Mouse (Mus musculus) lung, adult 2 months (tissue): Measurements from ENCODE around the gene Pik3r6. TPM values are rescaled to one million over a fixed set of nuclear protein-coding genes. Genes with fewer than 3 reads are reported as not detected.
A peak's percentile ranks its signal among the peaks of the same experiment; 100 is the strongest.

Source experiments
- DNase-seq: peaks from one replicate; pipeline ENCODE4 v3.0.0; 2022
- H3K4me1 ChIP-seq: fragments of 200-500 bp; 2 replicates; pipeline ENCODE4 v1.6.1; 2011; ENCODE audit warnings: low read length; ENCODE audit not compliant: control insufficient read depth, insufficient read depth
- H3K4me3 ChIP-seq: fragments of 200-500 bp; replicated peaks from 2 replicates; pipeline ENCODE3; 2011; ENCODE audit warnings: low read depth, mild to moderate bottlenecking, control low read depth, low read length; ENCODE audit errors: extremely low read depth
- CTCF ChIP-seq: fragments of 200-500 bp; IDR thresholded peaks from 2 replicates; pipeline ENCODE4 v1.5.1; 2011; ENCODE audit warnings: mild to moderate bottlenecking, low read length, control low read depth; ENCODE audit not compliant: insufficient read depth
- POLR2A ChIP-seq: fragments of 200-500 bp; IDR thresholded peaks from 2 replicates; pipeline ENCODE4 v1.6.1; 2011; ENCODE audit warnings: low read depth, mild to moderate bottlenecking, control low read depth, low read length, borderline replicate concordance; ENCODE audit errors: extremely low read depth
- WGBS: fragments of 180-500 bp; shearing (Covaris S2); methylation state at CpG from one replicate; pipeline ENCODE4 v1.1.7; 2018; 5-methylcytosine and 5-hydroxymethylcytosine counted together
- polyA plus RNA-seq: library from polyadenylated mRNA; depleted of rRNA; stranded (reverse); fragments of >200 nt; gene quantifications from 2 replicates; pipeline ENCODE4 v1.2.3, GENCODE M21; 2012

The Pik3r6 gene
- polyA plus RNA-seq, 1 experiment = 13.3 TPM

- H3K4me1 ChIP-seq = no peaks in the 10 kb centered on the region
- no peak for DNase-seq
- H3K4me3 ChIP-seq = no peak overlapping the region
- TF ChIP-seq CTCF (no peak), POLR2A (no peak)
- 72% methylated on average over 5 of the region's 5 CpGs for WGBS
These were observed 18.5 kb downstream of the Pik3r6 start for GRCm38 (mm10) chr11:68521352-68521751.

GRCm38 (mm10) chr11:68526441-68526840 lies 23.6 kb downstream of the Pik3r6 start:
- 80% methylated on average over 4 of the region's 4 CpGs for WGBS
- DNase-seq = no peak
- no peaks in the 10 kb centered on the region for H3K4me1 ChIP-seq

GRCm38 (mm10) chr11:68531066-68531806 lies 28.4 kb downstream of the Pik3r6 start:
- H3K4me3 ChIP-seq = no peak overlapping the region
- TF ChIP-seq POLR2A (no peak), CTCF (peak; percentile 26; the same call in 1 of the 2 replicates)
- 42% methylated on average over 16 of the region's 16 CpGs for WGBS
- H3K4me1 ChIP-seq = peaks cover 2% of the 10 kb centered on the region; the same call in 1 of the 2 replicates
- no peak for DNase-seq

More at GRCm38 (mm10) chr11:68526441-68526840, 23.6 kb downstream of the Pik3r6 start:
- H3K4me3 ChIP-seq = no peak overlapping the region
- TF ChIP-seq CTCF = no peak
- no peak for TF ChIP-seq POLR2A

- TF ChIP-seq POLR2A (no peak), CTCF (no peak)
- Histone ChIP-seq H3K4me1 (peaks cover 2% of the 10 kb centered on the region; the same call in 1 of the 2 replicates), H3K4me3 (no peak overlapping the region)
- no peak for DNase-seq
- WGBS = 56% methylated on average over 11 of the region's 11 CpGs
These were observed 29.2 kb downstream of the Pik3r6 start for GRCm38 (mm10) chr11:68531941-68532535.

- 49% methylated on average over 5 of the region's 5 CpGs for WGBS
- TF ChIP-seq CTCF (no peak), POLR2A (no peak)
- no peak overlapping the region for H3K4me3 ChIP-seq
- peaks cover 2% of the 10 kb centered on the region; the same call in 1 of the 2 replicates for H3K4me1 ChIP-seq
- DNase-seq = no peak
These were observed 30.0 kb downstream of the Pik3r6 start for GRCm38 (mm10) chr11:68532773-68533172.

GRCm38 (mm10) chr11:68533971-68534475 lies 31.2 kb downstream of the Pik3r6 start:
- no peak overlapping the region for H3K4me3 ChIP-seq
- peaks cover 2% of the 10 kb centered on the region; the same call in 1 of the 2 replicates for H3K4me1 ChIP-seq
- WGBS = 80% methylated on average over 6 of the region's 6 CpGs
- no peak for DNase-seq
- TF ChIP-seq CTCF (no peak), POLR2A (no peak)

- DNase-seq = no peak
- Histone ChIP-seq H3K4me1 (peaks cover 2% of the 10 kb centered on the region; the same call in 1 of the 2 replicates), H3K4me3 (no peak overlapping the region)
- TF ChIP-seq POLR2A (no peak), CTCF (no peak)
- WGBS = 41% methylated on average over 4 of the region's 4 CpGs
These were observed 33.2 kb downstream of the Pik3r6 start for GRCm38 (mm10) chr11:68536026-68536425.

GRCm38 (mm10) chr11:68536465-68536864 lies 33.6 kb downstream of the Pik3r6 start:
- no peak overlapping the region for H3K4me3 ChIP-seq
- no peak for DNase-seq
- peaks cover 2% of the 10 kb centered on the region; the same call in 1 of the 2 replicates for H3K4me1 ChIP-seq
- 38% methylated on average over 4 of the region's 4 CpGs for WGBS
- TF ChIP-seq CTCF = no peak
- no peak for TF ChIP-seq POLR2A

- WGBS = 73% methylated on average over 5 of the region's 5 CpGs
- DNase-seq = no peak
- no peak overlapping the region for H3K4me3 ChIP-seq
- no peaks in the 10 kb centered on the region for H3K4me1 ChIP-seq
- TF ChIP-seq CTCF (no peak), POLR2A (no peak)
These were observed 36.8 kb downstream of the Pik3r6 start for GRCm38 (mm10) chr11:68539621-68540020.

GRCm38 (mm10) chr11:68544554-68544953 lies 41.7 kb downstream of the Pik3r6 start:
- WGBS = 22% methylated on average over 8 of the region's 8 CpGs
- H3K4me3 ChIP-seq = no peak overlapping the region
- DNase-seq = no peak
- TF ChIP-seq CTCF = peak; percentile 51
- no peak for TF ChIP-seq POLR2A
- H3K4me1 ChIP-seq = no peaks in the 10 kb centered on the region
